Mouse (Mus musculus): Measurements from ENCODE around the gene Pik3ap1.

DNA sequence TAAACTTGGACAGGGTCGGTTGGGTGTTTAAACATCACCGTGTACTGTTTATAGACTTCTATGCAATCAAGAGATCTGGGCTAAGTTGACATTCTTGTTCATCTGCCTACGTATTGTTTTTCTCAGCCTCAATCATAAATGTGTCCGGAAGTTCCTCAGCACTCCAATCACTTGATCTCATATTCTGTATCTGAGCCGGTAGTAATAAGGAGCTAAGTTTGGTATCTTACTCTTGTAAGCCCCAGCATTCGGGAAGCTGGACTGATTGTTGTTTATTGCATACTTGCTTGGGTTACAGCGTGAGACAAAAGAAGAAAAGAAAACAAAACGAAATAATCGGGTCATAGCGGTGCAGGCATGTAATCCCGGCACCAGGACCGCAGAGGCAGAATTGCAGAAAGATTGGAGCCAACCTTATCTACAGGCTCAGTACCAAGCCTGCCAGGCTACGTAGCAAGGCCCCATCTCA lies 120.5 kb downstream of the Pik3ap1 start:
- TF ChIP-seq CTCF (IDR thresholded peaks at IDR 0.05; ENCODE audit: low read depth) (no peak), EP300 (optimal IDR thresholded peaks at IDR 0.05) (no peak)

All from stomach, postnatal 0 days (tissue).